Mouse (Mus musculus): ENCODE measurements around the gene Dleu7.

DNA sequence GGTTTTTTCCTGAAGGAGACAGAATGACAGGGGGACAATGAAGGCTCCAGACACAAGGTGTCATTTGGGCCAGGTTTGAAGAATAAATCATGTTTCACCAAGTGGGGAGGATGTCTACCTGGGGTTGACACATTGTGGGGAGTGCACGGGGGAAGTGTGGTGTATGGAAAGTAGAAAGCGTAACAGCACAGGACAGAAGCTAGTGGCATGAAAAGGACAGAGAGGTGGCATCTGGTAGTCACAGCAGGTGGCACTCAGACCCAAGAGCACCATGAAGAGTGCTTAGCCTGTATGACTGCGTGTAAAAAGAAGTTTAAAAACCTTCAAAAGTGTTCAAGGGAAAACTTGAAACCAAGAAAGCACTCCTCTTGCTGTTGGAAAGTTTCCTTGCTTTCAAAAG lies 42.8 kb downstream of the Dleu7 start:
- TF ChIP-seq USF1 (IDR thresholded peaks at IDR 0.05; ENCODE audit: low read depth), result no peak
- no peak for TF ChIP-seq CTCF (IDR thresholded peaks at IDR 0.05; ENCODE audit: control insufficient read depth, insufficient read depth, insufficient read length)

All from C2C12 (cell line).